Mouse (Mus musculus): ENCODE results near the gene Cltrn. TPM values are rescaled to one million over a fixed set of nuclear protein-coding genes. Genes with fewer than 3 reads are reported as not detected.

The Cltrn gene
- polyA plus RNA-seq, 1 experiment from 2014 or later = 6.2 TPM

GRCm38 (mm10) chrX:164093435-164093834 lies 4.8 kb downstream of the Cltrn start:
- 57% methylated on average over 5 of the region's 5 CpGs for WGBS (ENCODE audit: insufficient replicate concordance)
- H3K27me3 ChIP-seq (ENCODE audit: insufficient read depth, low read length) = 0 out of 2 replicates have a peak, but pooled peaks cover 2% of the 10 kb centered on the region
- H3K36me3 ChIP-seq (replicated peaks; ENCODE audit: insufficient read depth, low read length) = no peaks in the 10 kb centered on the region
- H3K9me3 ChIP-seq (ENCODE audit: low read length) = no peaks in the 10 kb centered on the region
- TF ChIP-seq EP300 (IDR thresholded peaks at IDR 0.05; ENCODE audit: low read depth) (peak; percentile 71; the same call in 1 of the 2 replicates), CTCF (IDR thresholded peaks at IDR 0.05; ENCODE audit: low read depth) (no peak)
- ATAC-seq = peak; percentile 57
- H3K4me2 ChIP-seq (ENCODE audit: low read depth, low read length) = no peak overlapping the region
- no peak overlapping the region for H3K9ac ChIP-seq (replicated peaks)
- H3K4me1 ChIP-seq (ENCODE audit: insufficient read depth) = no peaks in the 10 kb centered on the region
- no peak for DNase-seq
- H3K4me3 ChIP-seq (ENCODE audit: low read depth, low read length) = no peak overlapping the region
- peak overlapping the region; percentile 39; the same call in 1 of the 2 replicates for H3K27ac ChIP-seq (ENCODE audit: low read depth)

GRCm38 (mm10) chrX:164095838-164096237 lies 7.2 kb downstream of the Cltrn start:
- Histone ChIP-seq H3K27ac (ENCODE audit: low read depth) (no peak overlapping the region), H3K4me1 (ENCODE audit: insufficient read depth) (no peaks in the 10 kb centered on the region), H3K4me3 (ENCODE audit: low read depth, low read length) (no peak overlapping the region), H3K27me3 (ENCODE audit: insufficient read depth, low read length) (0 out of 2 replicates have a peak, but pooled peaks cover 2% of the 10 kb centered on the region), H3K4me2 (ENCODE audit: low read depth, low read length) (no peak overlapping the region), H3K9ac (replicated peaks) (no peak overlapping the region), H3K36me3 (replicated peaks; ENCODE audit: insufficient read depth, low read length) (no peaks in the 10 kb centered on the region), H3K9me3 (ENCODE audit: low read length) (no peaks in the 10 kb centered on the region)
- WGBS (ENCODE audit: insufficient replicate concordance) = 46% methylated on average over 2 of the region's 2 CpGs
- DNase-seq (no peak), ATAC-seq (peak; percentile 80)
- TF ChIP-seq CTCF (IDR thresholded peaks at IDR 0.05; ENCODE audit: low read depth) = no peak
- TF ChIP-seq EP300 (IDR thresholded peaks at IDR 0.05; ENCODE audit: low read depth) = peak; percentile 39; the same call in 1 of the 2 replicates

GRCm38 (mm10) chrX:164101483-164101882 lies 12.9 kb downstream of the Cltrn start:
- Histone ChIP-seq H3K27ac (ENCODE audit: low read depth) (no peak overlapping the region), H3K4me2 (ENCODE audit: low read depth, low read length) (no peak overlapping the region), H3K4me1 (ENCODE audit: insufficient read depth) (no peaks in the 10 kb centered on the region), H3K27me3 (ENCODE audit: insufficient read depth, low read length) (no peaks in the 10 kb centered on the region), H3K9ac (replicated peaks) (no peak overlapping the region), H3K4me3 (ENCODE audit: low read depth, low read length) (no peak overlapping the region), H3K36me3 (replicated peaks; ENCODE audit: insufficient read depth, low read length) (no peaks in the 10 kb centered on the region), H3K9me3 (ENCODE audit: low read length) (no peaks in the 10 kb centered on the region)
- no peak for ATAC-seq
- no peak for DNase-seq
- TF ChIP-seq CTCF (IDR thresholded peaks at IDR 0.05; ENCODE audit: low read depth) = peak; percentile 32
- TF ChIP-seq EP300 (IDR thresholded peaks at IDR 0.05; ENCODE audit: low read depth) = no peak

GRCm38 (mm10) chrX:164102198-164102597 lies 13.6 kb downstream of the Cltrn start:
- H3K4me1 ChIP-seq (ENCODE audit: insufficient read depth) = no peaks in the 10 kb centered on the region
- no peaks in the 10 kb centered on the region for H3K36me3 ChIP-seq (replicated peaks; ENCODE audit: insufficient read depth, low read length)
- no peak overlapping the region for H3K4me3 ChIP-seq (ENCODE audit: low read depth, low read length)
- 77% methylated on average over 7 of the region's 7 CpGs for WGBS (ENCODE audit: insufficient replicate concordance)
- DNase-seq (no peak), ATAC-seq (no peak)
- H3K27ac ChIP-seq (ENCODE audit: low read depth) = no peak overlapping the region
- H3K9me3 ChIP-seq (ENCODE audit: low read length) = no peaks in the 10 kb centered on the region
- H3K9ac ChIP-seq (replicated peaks) = no peak overlapping the region
- H3K4me2 ChIP-seq (ENCODE audit: low read depth, low read length) = no peak overlapping the region
- TF ChIP-seq CTCF (IDR thresholded peaks at IDR 0.05; ENCODE audit: low read depth) (no peak), EP300 (IDR thresholded peaks at IDR 0.05; ENCODE audit: low read depth) (no peak)
- no peaks in the 10 kb centered on the region for H3K27me3 ChIP-seq (ENCODE audit: insufficient read depth, low read length)

- H3K4me2 ChIP-seq (ENCODE audit: low read depth, low read length) = no peak overlapping the region
- DNase-seq (no peak), ATAC-seq (no peak)
- no peaks in the 10 kb centered on the region for H3K27me3 ChIP-seq (ENCODE audit: insufficient read depth, low read length)
- no peak overlapping the region for H3K4me3 ChIP-seq (ENCODE audit: low read depth, low read length)
- no peak overlapping the region for H3K9ac ChIP-seq (replicated peaks)
- H3K4me1 ChIP-seq (ENCODE audit: insufficient read depth) = no peaks in the 10 kb centered on the region
- 57% methylated on average over 6 of the region's 6 CpGs for WGBS (ENCODE audit: insufficient replicate concordance)
- H3K9me3 ChIP-seq (ENCODE audit: low read length) = no peaks in the 10 kb centered on the region
- no peak overlapping the region for H3K27ac ChIP-seq (ENCODE audit: low read depth)
- no peak for TF ChIP-seq CTCF (IDR thresholded peaks at IDR 0.05; ENCODE audit: low read depth)
- TF ChIP-seq EP300 (IDR thresholded peaks at IDR 0.05; ENCODE audit: low read depth) = no peak
- H3K36me3 ChIP-seq (replicated peaks; ENCODE audit: insufficient read depth, low read length) = no peaks in the 10 kb centered on the region
These were observed 14.0 kb downstream of the Cltrn start for GRCm38 (mm10) chrX:164102656-164103055.

- Histone ChIP-seq H3K27ac (ENCODE audit: low read depth) (no peak overlapping the region), H3K4me3 (ENCODE audit: low read depth, low read length) (no peak overlapping the region), H3K4me2 (ENCODE audit: low read depth, low read length) (no peak overlapping the region), H3K27me3 (ENCODE audit: insufficient read depth, low read length) (no peaks in the 10 kb centered on the region), H3K36me3 (replicated peaks; ENCODE audit: insufficient read depth, low read length) (no peaks in the 10 kb centered on the region), H3K4me1 (ENCODE audit: insufficient read depth) (no peaks in the 10 kb centered on the region), H3K9ac (replicated peaks) (no peak overlapping the region), H3K9me3 (ENCODE audit: low read length) (no peaks in the 10 kb centered on the region)
- DNase-seq = no peak
- TF ChIP-seq EP300 (IDR thresholded peaks at IDR 0.05; ENCODE audit: low read depth) (no peak), CTCF (IDR thresholded peaks at IDR 0.05; ENCODE audit: low read depth) (no peak)
- no peak for ATAC-seq
- WGBS (ENCODE audit: insufficient replicate concordance) = 54% methylated on average over 3 of the region's 3 CpGs
These were observed 22.5 kb downstream of the Cltrn start for GRCm38 (mm10) chrX:164111146-164111545.

- Histone ChIP-seq H3K9ac (replicated peaks) (no peak overlapping the region), H3K9me3 (ENCODE audit: low read length) (no peaks in the 10 kb centered on the region), H3K27ac (ENCODE audit: low read depth) (no peak overlapping the region), H3K4me2 (ENCODE audit: low read depth, low read length) (no peak overlapping the region), H3K4me3 (ENCODE audit: low read depth, low read length) (no peak overlapping the region), H3K36me3 (replicated peaks; ENCODE audit: insufficient read depth, low read length) (no peaks in the 10 kb centered on the region), H3K27me3 (ENCODE audit: insufficient read depth, low read length) (no peaks in the 10 kb centered on the region), H3K4me1 (ENCODE audit: insufficient read depth) (no peaks in the 10 kb centered on the region)
- ATAC-seq (no peak), DNase-seq (no peak)
- WGBS (ENCODE audit: insufficient replicate concordance) = 71% methylated on average over 6 of the region's 6 CpGs
- TF ChIP-seq EP300 (IDR thresholded peaks at IDR 0.05; ENCODE audit: low read depth) = no peak
- no peak for TF ChIP-seq CTCF (IDR thresholded peaks at IDR 0.05; ENCODE audit: low read depth)
These were observed 25.1 kb downstream of the Cltrn start for GRCm38 (mm10) chrX:164113744-164114143.

Measured in liver, postnatal 0 days (tissue).